Mouse (Mus musculus) layer of hippocampus, postnatal 25 days (tissue): ENCODE measurements around the gene Mfsd7a. TPM values are rescaled to one million over a fixed set of nuclear protein-coding genes. Genes with fewer than 3 reads are reported as not detected.

ENCODE experiments used
- DNase-seq, 2 experiments: peaks; one replicate each; pipeline ENCODE4 v3.0.0; 2022; ENCODE audit warnings: mixed read lengths in 2 of 2, low spot score in 1 of 2; ENCODE audit errors: extremely low spot score in 1 of 2
- total RNA-seq, 2 experiments: library from RNA; stranded (reverse); gene quantifications; 2 replicates each; pipeline ENCODE4 v1.2.3; 2021

Gene Mfsd7a
- total RNA-seq, 2 experiments from 2014 or later: 0.56 to 1.0 TPM

GRCm38 (mm10) chr5:108436101-108436500, 12.6 kb downstream of the Mfsd7a start:
- no peak for DNase-seq

GRCm38 (mm10) chr5:108433804-108434587, 14.7 kb downstream of the Mfsd7a start, which contains the start of gene Atp5k:
Gene Atp5k (minus strand): TSS chr5:108434448.
- DNase-seq: peak; percentile 86 to 95

GRCm38 (mm10) chr5:108431196-108431595, 17.5 kb downstream of the Mfsd7a start:
- no peak for DNase-seq

GRCm38 (mm10) chr5:108427186-108427585, 21.5 kb downstream of the Mfsd7a start:
- peak in 1 of 2 experiments; percentile 57 for DNase-seq

GRCm38 (mm10) chr5:108423427-108423826, 25.3 kb downstream of the Mfsd7a start:
- DNase-seq: no peak

- no peak for DNase-seq
Observed at GRCm38 (mm10) chr5:108422741-108423140, 25.9 kb downstream of the Mfsd7a start.

GRCm38 (mm10) chr5:108414711-108415110, 34.0 kb downstream of the Mfsd7a start:
- DNase-seq: no peak

- no peak for DNase-seq
Observed at GRCm38 (mm10) chr5:108406977-108407376, 41.7 kb downstream of the Mfsd7a start.

- DNase-seq: no peak
Observed at GRCm38 (mm10) chr5:108405460-108405859, 43.2 kb downstream of the Mfsd7a start.

- no peak for DNase-seq
Observed at GRCm38 (mm10) chr5:108403453-108403852, 45.2 kb downstream of the Mfsd7a start.

Other genes with a start within 250 kb of the Mfsd7a start
- gene Dr1, start 180.0 kb downstream of the Mfsd7a start, total RNA-seq: 10 to 100 TPM; 46.1 to 47.8 TPM
- gene Pigg, start 136.3 kb downstream of the Mfsd7a start, total RNA-seq: 10 to 100 TPM; 10.9 to 11.5 TPM
- 10 to 100 TPM; 55.4 to 61.2 TPM for gene Gm42517, start 81.0 kb downstream of the Mfsd7a start, total RNA-seq
- under 1 TPM; 0.25 to 0.33 TPM for gene Pde6b, start 60.5 kb downstream of the Mfsd7a start, total RNA-seq
- gene Atp5k, start 14.4 kb downstream of the Mfsd7a start, total RNA-seq: 100 to 1,000 TPM; 299 to 306 TPM
- 10 to 100 TPM; 48.3 to 53.4 TPM for gene Pcgf3, start 12.3 kb upstream of the Mfsd7a start, total RNA-seq
- gene Cplx1, start 101.1 kb upstream of the Mfsd7a start, total RNA-seq: 100 to 1,000 TPM; 519 to 570 TPM
- 100 to 1,000 TPM in 1 of 2 experiments, 10 to 100 TPM in 1; 95.7 to 103 TPM for gene Gak, start 180.9 kb upstream of the Mfsd7a start, total RNA-seq
- gene Tmem175, start 180.9 kb upstream of the Mfsd7a start, total RNA-seq: 10 to 100 TPM; 39.6 to 47.4 TPM
- 10 to 100 TPM; 10.4 to 19.6 TPM for gene Idua, start 211.4 kb upstream of the Mfsd7a start, total RNA-seq
- 10 to 100 TPM; 44.5 to 54.9 TPM for gene Dgkq, start 220.8 kb upstream of the Mfsd7a start, total RNA-seq
- 1 to 10 TPM; 1.2 to 1.6 TPM for gene Slc26a1, start 226.7 kb upstream of the Mfsd7a start, total RNA-seq
- 10 to 100 TPM; 23.5 to 31.4 TPM for gene Fgfrl1, start 243.5 kb upstream of the Mfsd7a start, total RNA-seq